Mouse (Mus musculus) frontal cortex, postnatal 36 days (tissue): ENCODE measurements at regions not wholly inside any gene's neighbourhood (a gene's known extent, or its start where the extent isn't known, plus 50 kb on each side); places are given as distances from the start of the nearest gene placed in this dataset.

Experiments used
- DNase-seq, 2 experiments: peaks; one replicate each; pipeline ENCODE4 v3.0.0; 2022; ENCODE audit warnings: low spot score in 2 of 2

DNA sequence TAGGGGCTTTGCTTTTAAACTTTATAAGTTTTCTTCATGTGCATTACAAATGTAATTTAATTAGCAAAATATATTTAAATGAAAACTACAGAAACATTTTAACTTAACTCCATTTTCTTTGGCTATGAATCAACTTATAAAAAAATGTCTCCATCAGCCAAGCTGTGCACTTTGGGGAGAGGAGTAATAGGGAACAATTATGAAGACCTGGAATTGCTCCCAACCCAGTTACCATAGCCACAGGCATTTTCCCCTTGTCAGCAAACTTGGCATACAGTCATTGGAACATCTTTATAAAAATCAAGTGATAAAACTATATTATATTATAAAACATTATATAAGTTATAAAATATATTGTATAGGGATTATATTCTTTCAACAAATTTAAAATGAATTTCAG lies 65.0 kb downstream of the Atxn7l3b start:
- DNase-seq, result no peak

DNA sequence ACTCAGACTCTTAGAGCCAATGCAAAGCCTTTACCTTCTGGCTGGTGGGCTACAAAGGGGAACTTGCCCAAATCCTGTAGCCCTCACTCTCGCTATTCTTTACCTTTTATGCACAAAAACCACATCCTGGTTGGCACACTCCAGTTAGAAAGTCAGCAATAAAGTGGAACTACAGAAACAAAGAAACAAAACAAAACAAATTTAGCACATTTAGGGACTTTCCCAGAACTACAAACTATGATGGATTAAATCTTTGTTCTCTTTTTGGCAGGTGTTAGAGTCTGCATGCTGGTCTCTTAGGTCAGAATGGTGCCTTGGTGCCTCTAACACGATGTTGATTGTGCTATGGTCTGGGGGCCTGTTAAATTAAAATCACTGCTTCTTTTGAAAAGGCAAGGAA lies 65.4 kb downstream of the Atxn7l3b start:
- DNase-seq, result no peak

- DNase-seq, result no peak
Observed at GRCm38 (mm10) chr10:112851997-112852396, 76.8 kb downstream of the Atxn7l3b start.

- no peak for DNase-seq
Observed at GRCm38 (mm10) chr10:112846225-112846624, 82.6 kb downstream of the Atxn7l3b start.

GRCm38 (mm10) chr10:112837400-112838035 lies 91.3 kb downstream of the Atxn7l3b start:
- no peak for DNase-seq

GRCm38 (mm10) chr10:112835970-112836369 lies 92.8 kb downstream of the Atxn7l3b start:
- no peak for DNase-seq

DNA sequence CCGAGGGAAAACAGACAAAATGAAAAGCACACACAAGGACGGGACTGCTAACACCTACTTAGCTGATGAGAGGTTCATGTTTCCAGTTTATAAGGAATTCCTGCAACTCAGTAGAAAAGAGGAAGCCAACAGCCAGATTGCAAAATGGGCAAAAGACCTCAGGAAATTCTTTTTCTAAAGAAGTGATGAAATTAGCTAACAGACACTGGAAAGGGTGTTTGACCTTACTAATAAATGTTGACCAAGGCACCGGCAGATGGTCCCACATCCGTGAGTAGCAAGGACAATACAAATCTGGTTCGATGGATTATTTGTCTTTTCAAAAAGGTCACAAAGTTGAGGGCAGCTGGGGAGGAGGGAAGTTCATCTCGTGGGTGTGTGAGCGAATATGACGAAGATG lies 93.3 kb downstream of the Atxn7l3b start:
- DNase-seq, result no peak

GRCm38 (mm10) chr10:112810181-112810580 lies 118.6 kb downstream of the Atxn7l3b start:
- DNase-seq, result no peak

DNA sequence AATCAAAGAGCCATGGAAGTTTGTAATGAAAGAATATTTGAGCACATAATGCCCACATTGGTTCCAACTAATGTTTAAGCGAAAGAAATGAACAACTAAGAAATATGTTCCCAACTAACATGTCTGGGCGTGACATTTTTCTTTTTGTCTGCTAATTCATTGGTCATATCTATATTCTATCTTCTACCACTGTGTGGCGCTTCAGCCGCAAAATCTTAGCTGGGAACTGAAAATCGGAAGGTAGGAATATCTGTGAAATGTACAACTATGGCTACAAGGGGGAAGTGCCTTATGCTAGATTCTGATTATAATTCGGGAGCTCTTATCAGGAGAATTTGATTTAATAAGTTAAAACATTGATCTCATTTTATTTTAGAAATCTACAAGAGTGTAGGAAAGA lies 125.2 kb downstream of the Atxn7l3b start:
- peak in 1 of 2 experiments; percentile 26 for DNase-seq

GRCm38 (mm10) chr10:112801560-112801959 lies 127.2 kb downstream of the Atxn7l3b start:
- DNase-seq, result peak; percentile 27 to 56

DNA sequence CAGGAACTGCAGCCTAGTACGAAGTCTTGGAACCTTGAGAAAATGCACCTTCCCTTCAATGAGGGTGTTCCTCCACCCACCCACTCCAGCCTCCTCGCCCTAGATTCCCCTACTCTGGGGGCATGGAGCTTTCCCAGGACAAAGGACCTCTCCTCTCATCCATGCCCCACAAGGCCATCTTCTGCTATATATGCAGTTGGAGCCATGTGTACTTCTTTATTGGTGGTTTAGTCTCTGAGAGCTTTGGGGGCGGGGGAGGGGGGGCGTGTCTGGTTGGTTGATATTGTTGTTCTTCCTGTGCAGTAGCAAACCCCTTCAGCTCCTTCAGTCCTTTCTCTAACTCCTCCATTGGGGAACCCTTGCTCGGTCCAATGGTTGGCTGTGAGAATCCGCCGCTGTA lies 130.2 kb downstream of the Atxn7l3b start:
- DNase-seq, result no peak

DNA sequence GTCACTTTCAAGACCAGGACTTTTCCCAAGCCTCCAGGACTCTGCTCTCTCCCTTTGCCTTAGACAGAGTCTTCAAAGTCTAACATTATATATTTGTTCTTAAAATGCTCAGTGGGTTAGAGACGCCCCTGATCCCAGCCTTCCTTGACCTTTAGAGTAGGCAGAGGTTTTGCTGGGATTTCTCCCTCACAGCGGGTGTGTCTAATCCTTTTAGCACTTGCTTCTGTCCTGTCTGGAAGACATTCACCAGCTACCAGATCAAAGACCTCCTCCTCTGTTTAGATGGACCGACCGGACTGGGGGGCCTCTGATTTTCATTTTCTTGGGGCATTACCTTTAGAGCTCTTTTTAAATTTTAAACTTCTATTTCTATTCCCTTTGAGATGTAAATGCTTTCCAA lies 130.7 kb downstream of the Atxn7l3b start:
- DNase-seq, result no peak

DNA sequence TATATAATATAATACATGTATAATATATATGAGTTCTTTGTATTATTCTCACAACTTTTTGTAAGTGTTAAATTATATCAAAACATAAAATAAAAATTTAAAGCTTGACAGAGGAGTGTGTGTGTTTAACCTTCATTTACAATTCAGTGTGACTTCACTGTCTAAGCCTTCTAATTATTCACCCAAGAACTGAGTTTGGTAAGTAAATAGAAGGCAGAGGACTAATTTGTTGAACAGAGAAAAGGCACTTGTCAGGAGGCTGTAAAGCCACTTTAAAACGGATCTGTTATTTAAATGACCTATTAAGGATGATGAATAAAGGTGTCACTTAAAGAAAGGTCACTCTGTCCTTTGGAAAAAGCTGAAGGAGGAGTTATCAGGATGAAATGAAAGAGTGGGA lies 132.9 kb downstream of the Atxn7l3b start:
- no peak for DNase-seq

- DNase-seq, result no peak
Observed at GRCm38 (mm10) chr10:112795473-112795872, 133.3 kb downstream of the Atxn7l3b start.

- no peak for DNase-seq
Observed at GRCm38 (mm10) chr10:112788236-112788635, 140.6 kb downstream of the Atxn7l3b start.

GRCm38 (mm10) chr10:112774262-112774661 lies 154.5 kb downstream of the Atxn7l3b start:
- DNase-seq, result no peak

GRCm38 (mm10) chr10:112746683-112747082 lies 182.1 kb downstream of the Atxn7l3b start:
- peak in 1 of 2 experiments; percentile 38 for DNase-seq

DNA sequence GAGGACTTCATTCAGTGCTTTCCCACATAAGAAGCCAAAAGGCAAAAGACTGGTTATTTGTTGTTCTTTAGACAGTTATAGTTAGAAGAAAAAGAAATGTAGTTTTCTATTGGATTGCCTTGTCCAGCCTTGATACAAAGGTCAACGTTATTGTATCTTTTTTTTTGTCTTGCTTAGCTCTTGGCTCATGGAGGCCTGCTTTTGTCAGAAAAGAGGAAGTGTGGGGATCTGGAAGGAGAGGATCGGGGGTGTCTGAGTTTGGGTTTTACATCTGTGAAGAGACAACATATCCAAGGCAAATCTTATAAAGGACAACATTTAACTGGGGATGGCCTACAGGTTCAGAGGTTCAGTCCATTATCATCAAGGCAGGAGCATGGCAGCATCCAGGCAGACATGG lies 185.3 kb downstream of the Atxn7l3b start:
- no peak for DNase-seq

DNA sequence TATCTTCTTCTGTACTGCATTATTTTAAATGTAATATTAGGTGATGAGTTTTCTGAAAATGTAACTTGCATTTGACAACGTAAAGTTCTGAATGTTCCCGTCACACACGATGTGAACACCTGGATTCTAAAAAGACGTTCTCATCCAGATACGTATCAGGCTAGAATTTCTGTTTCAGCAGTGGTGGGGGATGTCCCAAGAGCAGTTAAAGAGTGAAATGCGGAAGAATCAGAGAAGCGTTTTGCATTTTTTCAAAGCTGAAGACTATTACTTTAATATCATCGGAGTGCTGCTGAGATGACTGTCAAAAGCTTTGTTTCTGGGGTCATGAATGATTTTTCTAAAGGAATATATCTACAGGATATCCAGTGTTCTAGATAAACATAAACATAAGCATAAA lies 186.7 kb downstream of the Atxn7l3b start:
- no peak for DNase-seq
